Mouse (Mus musculus) small intestine, adult 2 months (tissue): ENCODE measurements around the gene Rnf10.

Experiments used
- CTCF ChIP-seq: fragments of 200-500 bp; IDR thresholded peaks from 2 replicates; pipeline ENCODE4 v1.5.1; 2012; ENCODE audit warnings: low read depth, mild to moderate bottlenecking, control low read depth, inconsistent platforms, low read length, moderate library complexity, mixed read lengths; ENCODE audit not compliant: insufficient replicate concordance, insufficient read length; ENCODE audit errors: extremely low read depth
- POLR2A ChIP-seq: fragments of 200-500 bp; IDR thresholded peaks from 2 replicates; pipeline ENCODE4 v1.6.1; 2012; ENCODE audit warnings: low read depth, mild to moderate bottlenecking, control low read depth, inconsistent platforms, low read length, moderate library complexity

DNA sequence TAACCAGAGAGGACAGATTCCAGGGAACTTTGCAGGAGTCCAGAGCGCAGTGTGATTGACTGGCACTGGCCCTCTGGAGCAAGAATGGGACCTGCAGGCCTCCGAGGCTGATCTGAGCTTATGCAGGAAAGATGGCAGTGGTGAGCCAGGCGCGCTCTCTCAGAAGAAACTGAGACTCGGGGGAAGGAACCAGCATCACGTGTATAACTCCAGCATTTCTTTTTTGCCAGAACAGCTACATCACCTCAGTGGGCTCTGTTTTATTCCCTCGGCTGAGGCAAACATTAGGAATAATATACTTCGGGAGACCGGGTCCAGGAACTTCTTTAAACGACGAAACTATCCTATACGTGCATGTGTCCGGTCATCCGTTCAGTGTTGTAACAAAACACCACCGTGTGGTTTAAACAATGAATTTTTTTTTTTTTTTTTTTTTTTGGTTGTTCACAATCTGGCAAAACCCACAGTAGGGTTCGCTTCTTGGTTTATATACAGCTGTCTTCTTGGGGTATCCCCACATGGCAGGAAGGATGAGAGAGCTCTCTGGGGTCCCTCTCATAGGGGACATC is 41.1 kb downstream of the Rnf10 start:
- TF ChIP-seq CTCF (no peak), POLR2A (no peak)
